Mouse (Mus musculus): ENCODE results near the gene Dnajb4. TPM values are rescaled to one million over a fixed set of nuclear protein-coding genes. Genes with fewer than 3 reads are reported as not detected.
"Not testable (repeated sequence)": the region's sequence is repeated elsewhere in the genome, so short reads cannot be mapped to it uniquely, and the experiment has no call there.

Dnajb4 gene
- total RNA-seq, 2 experiments from 2014 or later = 38.4 to 42.9 TPM

- no peak for DNase-seq
Observed at GRCm38 (mm10) chr3:152151725-152152482, 58.2 kb downstream of the Dnajb4 start.

GRCm38 (mm10) chr3:152149863-152150262 lies 60.2 kb downstream of the Dnajb4 start:
- intact Hi-C loops (cut with DNase I) = no loop called here
- DNase-seq = no peak

More at GRCm38 (mm10) chr3:152151725-152152482, 58.2 kb downstream of the Dnajb4 start:
- intact Hi-C loops (cut with DNase I) = no loop called here

GRCm38 (mm10) chr3:152149449-152149848 lies 60.7 kb downstream of the Dnajb4 start:
- intact Hi-C loops (cut with DNase I) = no loop called here
- no peak for DNase-seq

GRCm38 (mm10) chr3:152147085-152147831 lies 62.8 kb downstream of the Dnajb4 start:
- DNase-seq = no peak
- intact Hi-C loops (cut with DNase I) = no loop called here

GRCm38 (mm10) chr3:152145186-152145585 lies 64.9 kb downstream of the Dnajb4 start:
- peak; percentile 14 for DNase-seq
- intact Hi-C loops (cut with DNase I) = no loop called here

- intact Hi-C loops (cut with DNase I) = no loop called here
- DNase-seq = no peak
Observed at GRCm38 (mm10) chr3:152142989-152143695, 67.0 kb downstream of the Dnajb4 start.

GRCm38 (mm10) chr3:152142146-152142545 lies 68.0 kb downstream of the Dnajb4 start:
- intact Hi-C loops (cut with DNase I) = no loop called here
- DNase-seq = no peak

GRCm38 (mm10) chr3:152139308-152139707 lies 70.8 kb downstream of the Dnajb4 start:
- DNase-seq; intact Hi-C loops (cut with DNase I): not testable (repeated sequence)

- DNase-seq; intact Hi-C loops (cut with DNase I): not testable (repeated sequence)
Observed at GRCm38 (mm10) chr3:152136106-152136505, 74.0 kb downstream of the Dnajb4 start.

- no peak for DNase-seq
- intact Hi-C loops (cut with DNase I) = no loop called here
Observed at GRCm38 (mm10) chr3:152133621-152134020, 76.5 kb downstream of the Dnajb4 start.

- no peak for DNase-seq
Observed at GRCm38 (mm10) chr3:152130963-152131362, 79.1 kb downstream of the Dnajb4 start.

GRCm38 (mm10) chr3:152129426-152129825 lies 80.7 kb downstream of the Dnajb4 start:
- intact Hi-C loops (cut with DNase I); DNase-seq: not testable (repeated sequence)

More at GRCm38 (mm10) chr3:152130963-152131362, 79.1 kb downstream of the Dnajb4 start:
- intact Hi-C loops (cut with DNase I) = no loop called here

GRCm38 (mm10) chr3:152128631-152129030 lies 81.5 kb downstream of the Dnajb4 start:
- DNase-seq = no peak
- intact Hi-C loops (cut with DNase I) = no loop called here

Other genes starting within 250 kb of the Dnajb4 start
- 1 to 10 TPM; 4.0 to 7.3 TPM for gene Gipc2, start 44.1 kb downstream of the Dnajb4 start, total RNA-seq (2021)
- 100 to 1,000 TPM; 216 to 229 TPM for gene Fubp1, start 120 bp upstream of the Dnajb4 start, total RNA-seq (2021)
- gene Nexn, start 56.0 kb upstream of the Dnajb4 start, total RNA-seq (2021) = 1 to 10 TPM; 2.4 to 6.0 TPM
- gene Miga1, start 130.1 kb upstream of the Dnajb4 start, total RNA-seq (2021) = 10 to 100 TPM; 49.6 to 52.0 TPM
- 100 to 1,000 TPM; 120 to 129 TPM for gene Usp33, start 136.2 kb upstream of the Dnajb4 start, total RNA-seq (2021)
- 10 to 100 TPM; 38.1 to 41.0 TPM for gene Zzz3, start 185.2 kb upstream of the Dnajb4 start, total RNA-seq (2021)

Data from left cerebral cortex, postnatal 4 days (tissue).